Mouse (Mus musculus) C2C12 (cell line): ENCODE data around the gene 1700020A23Rik. TPM values are rescaled to one million over a fixed set of nuclear protein-coding genes. Genes with fewer than 3 reads are reported as not detected.

Experiments used
- H3K27me3 ChIP-seq: one replicate; pipeline ENCODE4 v1.6.1; 2011; ENCODE audit not compliant: control insufficient read depth, insufficient read depth, insufficient read length
- H3K36me3 ChIP-seq: one replicate; pipeline ENCODE4 v1.6.1; 2011; ENCODE audit not compliant: control insufficient read depth, insufficient read depth
- H3K4me3 ChIP-seq: one replicate; pipeline ENCODE4 v1.5.1; 2011; ENCODE audit warnings: mild to moderate bottlenecking, control low read depth; ENCODE audit not compliant: poor library complexity, insufficient read depth, severe bottlenecking
- H3K79me2 ChIP-seq: one replicate; pipeline ENCODE4 v1.6.1; 2011; ENCODE audit not compliant: control insufficient read depth, insufficient read depth
- H3K79me3 ChIP-seq: one replicate; pipeline ENCODE4 v1.6.1; 2011; ENCODE audit warnings: low read depth, control low read depth
- H3ac ChIP-seq: one replicate; pipeline ENCODE3; 2011; ENCODE audit warnings: low read depth; ENCODE audit not compliant: control insufficient read depth, insufficient read length
- CEBPB ChIP-seq: IDR thresholded peaks from one replicate; pipeline ENCODE4 v1.6.1; 2011; ENCODE audit warnings: low read depth, mild to moderate bottlenecking, control low read depth, moderate library complexity
- CTCF ChIP-seq: IDR thresholded peaks from one replicate; pipeline ENCODE4 v1.5.1; 2011; ENCODE audit not compliant: control insufficient read depth, insufficient read depth, insufficient read length
- FOSL1 ChIP-seq: IDR thresholded peaks from one replicate; pipeline ENCODE4 v1.8.0; 2011; ENCODE audit warnings: mild to moderate bottlenecking, low read length; ENCODE audit not compliant: poor library complexity, insufficient read depth, severe bottlenecking
- MAX ChIP-seq: IDR thresholded peaks from one replicate; pipeline ENCODE4 v1.6.1; 2011; ENCODE audit warnings: mild to moderate bottlenecking, control low read depth
- MYOD1 ChIP-seq: IDR thresholded peaks from one replicate; pipeline ENCODE4 v1.6.1; 2011; ENCODE audit warnings: low read depth; ENCODE audit not compliant: control insufficient read depth, insufficient read length
- MYOG ChIP-seq: IDR thresholded peaks from one replicate; pipeline ENCODE4 v1.6.1; 2011; ENCODE audit not compliant: control insufficient read depth, insufficient read length; ENCODE audit errors: extremely low read depth
- USF1 ChIP-seq: IDR thresholded peaks from one replicate; pipeline ENCODE4 v1.6.1; 2011; ENCODE audit warnings: low read depth, mild to moderate bottlenecking, control low read depth, moderate library complexity
- polyA plus RNA-seq: library from polyadenylated mRNA; unstranded; fragments of >200 nt; fragmentation: generic; extraction: Trizol; gene quantifications from one replicate; pipeline ENCODE4 v1.2.1, GENCODE M21; 2012; ENCODE audit warnings: missing spikeins

The 1700020A23Rik gene
- polyA plus RNA-seq, 1 experiment: not detected

DNA sequence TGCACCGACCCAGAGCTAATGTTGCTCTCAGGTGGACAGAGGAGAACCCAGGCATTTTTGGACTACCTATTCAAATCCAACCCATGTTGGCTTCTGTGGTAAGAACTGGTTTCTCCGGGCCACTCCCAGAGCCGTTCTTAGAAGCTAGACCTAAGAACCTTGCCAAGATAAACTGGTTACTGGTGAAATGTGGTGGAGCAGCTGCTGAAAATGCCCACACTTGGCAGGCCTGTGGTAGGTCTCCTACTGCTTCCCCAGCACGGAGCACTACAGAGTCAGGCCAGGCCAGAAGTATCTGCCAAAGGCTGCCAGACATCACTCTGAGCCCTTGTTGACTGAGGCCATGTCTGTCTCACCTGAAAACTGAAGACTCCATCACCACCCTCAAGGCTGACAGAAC lies 30.1 kb upstream of the 1700020A23Rik start:
- Histone ChIP-seq H3ac (no peak overlapping the region), H3K79me3 (no peaks in the 10 kb centered on the region), H3K79me2 (no peaks in the 10 kb centered on the region), H3K4me3 (no peak overlapping the region), H3K27me3 (peaks cover 31% of the 10 kb centered on the region), H3K36me3 (no peaks in the 10 kb centered on the region)
- TF ChIP-seq MYOD1: no peak
- no peak for TF ChIP-seq CTCF
- no peak for TF ChIP-seq CEBPB
- no peak for TF ChIP-seq MAX
- no peak for TF ChIP-seq USF1
- TF ChIP-seq MYOG: no peak
- TF ChIP-seq FOSL1: no peak

DNA sequence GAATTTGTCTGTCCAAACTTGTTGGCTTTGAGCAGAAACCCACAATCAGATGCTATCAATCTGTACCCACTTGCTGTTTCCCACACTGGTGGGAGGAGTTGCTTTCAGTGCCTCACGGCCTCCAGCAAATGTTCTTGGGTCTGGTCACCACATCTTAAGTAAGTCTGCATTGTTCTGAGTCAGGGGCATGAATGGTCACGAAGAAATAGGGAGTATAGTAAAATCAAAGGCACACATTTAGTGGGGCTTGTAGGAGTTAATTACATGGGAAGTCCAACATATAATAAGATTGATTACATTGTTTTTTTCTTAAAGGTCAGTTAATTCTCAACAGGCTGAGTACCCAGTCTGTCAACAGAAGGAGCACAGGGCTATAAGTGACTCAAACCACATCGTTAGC lies 21.9 kb upstream of the 1700020A23Rik start:
- Histone ChIP-seq H3K27me3 (peaks cover 18% of the 10 kb centered on the region), H3K79me3 (no peaks in the 10 kb centered on the region), H3K79me2 (no peaks in the 10 kb centered on the region), H3K4me3 (no peak overlapping the region), H3K36me3 (no peaks in the 10 kb centered on the region), H3ac (no peak overlapping the region)
- TF ChIP-seq MYOD1 (no peak), MYOG (no peak), FOSL1 (no peak), CEBPB (no peak), MAX (no peak), USF1 (no peak), CTCF (no peak)

DNA sequence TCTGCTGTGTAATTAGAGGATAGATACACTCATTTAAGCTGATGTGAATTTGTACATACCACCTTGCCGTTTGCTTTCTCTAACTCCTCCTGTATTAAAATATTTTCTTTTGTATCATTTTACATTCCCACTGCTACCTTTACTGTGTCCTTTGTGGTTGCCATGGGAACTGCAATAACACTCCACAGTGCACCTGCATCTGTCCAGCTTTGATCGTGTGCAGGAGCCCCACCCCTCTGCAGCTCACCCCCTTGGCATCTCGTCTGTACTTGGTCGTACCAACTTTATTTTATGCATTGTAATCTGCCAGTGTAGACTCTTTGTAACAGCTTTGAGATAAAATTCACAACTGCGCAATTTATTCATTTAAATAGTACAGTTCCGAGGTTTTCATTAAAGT lies 21.2 kb upstream of the 1700020A23Rik start:
- Histone ChIP-seq H3K27me3 (peaks cover 17% of the 10 kb centered on the region), H3ac (no peak overlapping the region), H3K79me2 (no peaks in the 10 kb centered on the region), H3K36me3 (no peaks in the 10 kb centered on the region), H3K79me3 (no peaks in the 10 kb centered on the region), H3K4me3 (no peak overlapping the region)
- TF ChIP-seq FOSL1 (no peak), MYOG (no peak), CTCF (no peak), USF1 (no peak), MAX (no peak), CEBPB (no peak)

DNA sequence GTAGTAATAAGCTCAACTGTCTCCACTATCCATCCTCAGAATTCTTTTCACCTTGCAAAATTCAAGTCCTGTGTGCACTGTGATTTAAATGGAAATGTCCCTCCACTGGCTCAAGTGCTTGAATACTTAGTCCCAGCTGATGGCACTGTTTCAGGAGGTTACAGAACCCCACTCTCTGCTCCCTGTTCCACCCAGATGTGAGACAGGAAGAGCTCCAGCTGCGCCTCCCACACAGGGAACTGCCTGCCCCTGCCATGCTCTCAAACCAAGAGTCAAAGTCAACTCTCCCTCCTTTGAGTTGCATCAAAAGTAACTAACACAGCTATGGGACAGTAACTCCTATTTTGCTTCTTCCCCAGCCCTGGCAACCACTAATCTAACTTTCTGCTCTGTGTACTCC lies 18.8 kb upstream of the 1700020A23Rik start:
- H3K79me2 ChIP-seq: no peaks in the 10 kb centered on the region
- H3K4me3 ChIP-seq: no peak overlapping the region
- TF ChIP-seq MYOG (no peak), CTCF (no peak), FOSL1 (no peak), MYOD1 (no peak), MAX (no peak), CEBPB (no peak), USF1 (no peak)
- peaks cover 17% of the 10 kb centered on the region for H3K27me3 ChIP-seq
- H3ac ChIP-seq: no peak overlapping the region
- H3K79me3 ChIP-seq: no peaks in the 10 kb centered on the region
- no peaks in the 10 kb centered on the region for H3K36me3 ChIP-seq

DNA sequence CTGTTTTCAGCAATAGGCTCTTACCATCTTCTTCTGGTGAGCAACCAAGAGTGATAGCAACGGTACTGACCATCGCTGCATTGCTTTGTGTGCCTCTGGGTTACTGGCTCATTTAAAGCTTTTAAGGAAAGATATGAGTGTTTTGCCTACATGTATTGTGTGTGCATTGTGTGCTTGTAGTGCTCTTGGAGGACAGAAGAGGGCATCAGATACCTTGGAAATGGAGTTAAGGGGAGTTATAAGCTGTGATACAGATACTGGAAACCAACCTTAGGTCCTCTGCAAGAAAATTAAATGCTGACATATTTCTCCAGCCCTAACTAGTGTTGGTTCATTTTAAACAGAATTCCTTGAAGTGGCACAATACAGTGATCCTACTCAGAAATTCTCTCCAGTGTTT lies 16.3 kb upstream of the 1700020A23Rik start:
- Histone ChIP-seq H3K27me3 (peaks cover 14% of the 10 kb centered on the region), H3ac (no peak overlapping the region), H3K79me2 (no peaks in the 10 kb centered on the region), H3K79me3 (no peaks in the 10 kb centered on the region), H3K4me3 (no peak overlapping the region), H3K36me3 (no peaks in the 10 kb centered on the region)
- TF ChIP-seq CEBPB: no peak
- TF ChIP-seq MAX: no peak
- TF ChIP-seq MYOG: no peak
- no peak for TF ChIP-seq MYOD1
- TF ChIP-seq FOSL1: no peak
- no peak for TF ChIP-seq CTCF
- no peak for TF ChIP-seq USF1

DNA sequence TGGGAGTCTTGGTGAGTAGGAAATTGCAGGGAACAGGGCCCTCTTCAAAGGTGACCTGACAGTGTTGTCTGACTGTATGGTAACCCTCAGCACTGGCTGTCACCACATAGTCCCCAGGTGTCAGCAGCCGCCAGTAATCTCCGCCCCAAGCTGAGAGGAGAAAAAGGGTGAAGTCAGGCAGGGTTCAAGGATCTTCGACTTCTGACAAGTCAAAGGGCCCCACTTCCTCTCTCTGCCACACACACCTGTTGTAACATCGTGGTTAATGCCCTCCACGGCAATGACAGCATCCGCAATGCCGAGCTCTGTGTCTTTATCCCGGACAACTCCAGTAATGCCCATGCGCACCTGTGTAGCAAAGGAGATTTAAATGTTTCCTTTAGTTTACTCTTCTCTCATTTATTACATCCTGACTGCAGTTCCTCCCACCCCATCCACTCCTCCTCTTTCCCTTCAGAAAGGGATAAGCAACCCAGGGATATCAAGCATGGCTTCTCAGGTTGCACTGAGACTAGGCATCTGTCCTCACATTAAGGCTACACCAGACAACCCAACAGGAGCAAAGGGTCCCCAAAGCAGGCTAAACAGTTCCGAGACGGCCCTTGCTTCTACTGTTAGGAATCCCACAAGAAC lies 13.9 kb upstream of the 1700020A23Rik start:
- no peaks in the 10 kb centered on the region for H3K36me3 ChIP-seq
- no peak for TF ChIP-seq FOSL1
- no peak for TF ChIP-seq MAX
- no peak for TF ChIP-seq USF1

More for the DNA sequence above, 13.9 kb upstream of the 1700020A23Rik start:
- Histone ChIP-seq H3K27me3 (peaks cover 19% of the 10 kb centered on the region), H3K79me3 (no peaks in the 10 kb centered on the region), H3K79me2 (no peaks in the 10 kb centered on the region), H3ac (no peak overlapping the region), H3K4me3 (no peak overlapping the region)
